Mouse (Mus musculus): ENCODE data around the gene Tecta.

GRCm38 (mm10) chr9:42311311-42311710 lies 88.4 kb downstream of the Tecta start:
- TF ChIP-seq GATA1 (IDR thresholded peaks at IDR 0.05; ENCODE audit: low read length), result no peak
- no peak for TF ChIP-seq TAL1 (IDR thresholded peaks at IDR 0.05; ENCODE audit: low read length)

Measured in erythroblast, embryonic 14.5 days (primary cell).